Mouse (Mus musculus) 416B (cell line): ENCODE data around the gene Glis1.
"Not testable (repeated sequence)": the region's sequence is repeated elsewhere in the genome, so short reads cannot be mapped to it uniquely, and the experiment has no call there.

Experiments
- DNase-seq: peaks from one replicate; pipeline ENCODE4 v3.0.0; 2011; ENCODE audit warnings: low read depth

The Glis1 gene

GRCm38 (mm10) chr4:107580883-107581282, 146.5 kb downstream of the Glis1 start:
- DNase-seq, result no peak

- DNase-seq, result no peak
These were observed 152.0 kb downstream of the Glis1 start for GRCm38 (mm10) chr4:107586391-107586790.

GRCm38 (mm10) chr4:107588637-107589036, 154.2 kb downstream of the Glis1 start:
- no peak for DNase-seq

GRCm38 (mm10) chr4:107589046-107589445, 154.7 kb downstream of the Glis1 start:
- DNase-seq, result no peak

GRCm38 (mm10) chr4:107590805-107591534, 156.6 kb downstream of the Glis1 start:
- DNase-seq, result no peak

GRCm38 (mm10) chr4:107593426-107593825, 159.0 kb downstream of the Glis1 start:
- DNase-seq, result no peak

GRCm38 (mm10) chr4:107597226-107597897, 163.0 kb downstream of the Glis1 start:
- DNase-seq, result no peak

- no peak for DNase-seq
These were observed 163.6 kb downstream of the Glis1 start for GRCm38 (mm10) chr4:107597898-107598580.

- DNase-seq, result not testable (repeated sequence)
These were observed 164.2 kb downstream of the Glis1 start for GRCm38 (mm10) chr4:107598581-107598958.

- DNase-seq, result peak; percentile 47
These were observed 167.9 kb downstream of the Glis1 start for GRCm38 (mm10) chr4:107602284-107602683.

- DNase-seq, result peak; percentile 49
These were observed 168.4 kb downstream of the Glis1 start for GRCm38 (mm10) chr4:107602787-107603186.

GRCm38 (mm10) chr4:107603208-107603607, 168.8 kb downstream of the Glis1 start:
- DNase-seq, result no peak

- DNase-seq, result peak; percentile 80
These were observed 171.7 kb downstream of the Glis1 start for GRCm38 (mm10) chr4:107605964-107606602.

- DNase-seq, result no peak
These were observed 175.4 kb downstream of the Glis1 start for GRCm38 (mm10) chr4:107609775-107610174.

- peak; percentile 2 for DNase-seq
These were observed 177.7 kb downstream of the Glis1 start for GRCm38 (mm10) chr4:107611888-107612650.

- no peak for DNase-seq
These were observed 183.3 kb downstream of the Glis1 start for GRCm38 (mm10) chr4:107617596-107618230.

- no peak for DNase-seq
These were observed 185.1 kb downstream of the Glis1 start for GRCm38 (mm10) chr4:107619487-107619886.

- no peak for DNase-seq
These were observed 187.0 kb downstream of the Glis1 start for GRCm38 (mm10) chr4:107621366-107621765.

- no peak for DNase-seq
These were observed 187.9 kb downstream of the Glis1 start for GRCm38 (mm10) chr4:107622296-107622695.

GRCm38 (mm10) chr4:107623916-107624315, 189.5 kb downstream of the Glis1 start:
- DNase-seq, result no peak

- no peak for DNase-seq
These were observed 190.6 kb downstream of the Glis1 start for GRCm38 (mm10) chr4:107624951-107625350.
